Mouse (Mus musculus) forebrain, embryonic 10.5 days (tissue): ENCODE measurements at regions not wholly inside any gene's neighbourhood (a gene's known extent, or its start where the extent isn't known, plus 50 kb on each side); places are given as distances from the start of the nearest gene placed in this dataset.
A peak's percentile ranks its signal among the peaks of the same experiment; 100 is the strongest.

Experiments used
- DNase-seq: peaks from one replicate; pipeline ENCODE4 v3.0.0-alpha.2; 2017; ENCODE audit warnings: low spot score; ENCODE audit errors: extremely low spot score
- H3K27ac ChIP-seq: fragments of 300-500 bp; sonication (generic); 2 replicates; pipeline ENCODE4 v1.5.1; 2016; ENCODE audit warnings: mild to moderate bottlenecking
- H3K27me3 ChIP-seq: fragments of 300-500 bp; sonication (generic); 2 replicates; pipeline ENCODE4 v1.6.1; 2016; ENCODE audit warnings: mild to moderate bottlenecking; ENCODE audit not compliant: poor library complexity, severe bottlenecking
- H3K36me3 ChIP-seq: fragments of 300-500 bp; sonication (generic); replicated peaks from 2 replicates; pipeline ENCODE4 v1.6.1; 2016; ENCODE audit warnings: mild to moderate bottlenecking, moderate library complexity
- H3K4me1 ChIP-seq: fragments of 300-500 bp; sonication (generic); 2 replicates; pipeline ENCODE4 v1.6.1; 2016
- H3K4me3 ChIP-seq: fragments of 300-500 bp; sonication (generic); 2 replicates; pipeline ENCODE4 v1.5.1; 2016; ENCODE audit warnings: mild to moderate bottlenecking, moderate library complexity
- H3K9me3 ChIP-seq: fragments of 300-500 bp; sonication (generic); 2 replicates; pipeline ENCODE4 v1.6.1; 2016; ENCODE audit warnings: mild to moderate bottlenecking, moderate library complexity
- WGBS: fragments of 180-500 bp; shearing (Covaris S2); methylation state at CpG from one replicate; pipeline ENCODE4 v1.1.7; 2016; 5-methylcytosine and 5-hydroxymethylcytosine counted together

- no peaks in the 10 kb centered on the region for H3K9me3 ChIP-seq
- no peak overlapping the region for H3K4me3 ChIP-seq
- peak; percentile 32 for DNase-seq
- no peaks in the 10 kb centered on the region for H3K4me1 ChIP-seq
- H3K27me3 ChIP-seq, result no peaks in the 10 kb centered on the region
- H3K36me3 ChIP-seq, result no peaks in the 10 kb centered on the region
- WGBS, result 51% methylated on average over 7 of the region's 7 CpGs
- no peak overlapping the region for H3K27ac ChIP-seq
Measured at GRCm38 (mm10) chr7:54734039-54734438, 101.3 kb upstream of the Luzp2 start.

DNA sequence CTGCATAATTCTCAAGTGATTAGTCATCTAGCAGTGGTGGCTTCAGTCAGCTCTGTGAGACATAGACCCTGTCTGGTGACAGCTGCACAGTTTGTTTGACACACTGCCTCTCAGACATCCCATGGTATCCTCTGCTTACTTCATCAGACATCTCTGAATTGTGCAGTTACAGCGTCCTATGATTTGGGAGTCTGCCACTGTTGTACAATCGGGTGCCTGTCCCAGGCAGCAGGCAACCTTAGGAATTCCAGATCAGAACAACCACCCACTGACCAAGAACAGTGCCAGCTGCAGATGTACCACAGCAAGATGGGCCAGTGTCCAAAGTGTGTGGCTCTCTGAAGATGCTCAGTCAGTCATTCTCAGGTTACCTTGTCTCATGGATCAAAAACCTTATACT is 100.4 kb upstream of the Luzp2 start:
- Histone ChIP-seq H3K36me3 (no peaks in the 10 kb centered on the region), H3K9me3 (no peaks in the 10 kb centered on the region), H3K27me3 (no peaks in the 10 kb centered on the region), H3K4me3 (no peak overlapping the region), H3K4me1 (no peaks in the 10 kb centered on the region), H3K27ac (no peak overlapping the region)
- WGBS, result 85% methylated on average over 2 of the region's 2 CpGs
- DNase-seq, result no peak

GRCm38 (mm10) chr7:54767341-54767740 is 68.0 kb upstream of the Luzp2 start:
- 94% methylated on average over 1 of the region's 1 CpGs for WGBS

GRCm38 (mm10) chr7:54768683-54769082 is 66.6 kb upstream of the Luzp2 start:
- DNase-seq, result no peak
- no peaks in the 10 kb centered on the region for H3K9me3 ChIP-seq
- no peak overlapping the region for H3K27ac ChIP-seq
- 19% methylated on average over 3 of the region's 3 CpGs for WGBS
- H3K27me3 ChIP-seq, result no peaks in the 10 kb centered on the region
- H3K4me1 ChIP-seq, result peaks cover 9% of the 10 kb centered on the region
- H3K4me3 ChIP-seq, result no peak overlapping the region
- H3K36me3 ChIP-seq, result no peaks in the 10 kb centered on the region

More at GRCm38 (mm10) chr7:54767341-54767740, 68.0 kb upstream of the Luzp2 start:
- H3K27me3 ChIP-seq, result no peaks in the 10 kb centered on the region
- H3K4me1 ChIP-seq, result peaks cover 9% of the 10 kb centered on the region
- H3K9me3 ChIP-seq, result no peaks in the 10 kb centered on the region
- no peak overlapping the region for H3K27ac ChIP-seq
- no peaks in the 10 kb centered on the region for H3K36me3 ChIP-seq
- H3K4me3 ChIP-seq, result no peak overlapping the region
- DNase-seq, result no peak

- Histone ChIP-seq H3K36me3 (no peaks in the 10 kb centered on the region), H3K4me3 (no peak overlapping the region), H3K4me1 (peaks cover 14% of the 10 kb centered on the region), H3K27ac (no peak overlapping the region), H3K9me3 (no peaks in the 10 kb centered on the region), H3K27me3 (peaks cover 25% of the 10 kb centered on the region)
- DNase-seq, result no peak
- WGBS, result 33% methylated on average over 3 of the region's 3 CpGs
Measured at GRCm38 (mm10) chr7:54781939-54782520, 53.3 kb upstream of the Luzp2 start.

- WGBS, result 58% methylated on average over 3 of the region's 3 CpGs
- DNase-seq, result no peak
- Histone ChIP-seq H3K36me3 (no peaks in the 10 kb centered on the region), H3K4me3 (no peak overlapping the region), H3K27me3 (peaks cover 25% of the 10 kb centered on the region), H3K4me1 (peaks cover 14% of the 10 kb centered on the region), H3K9me3 (no peaks in the 10 kb centered on the region), H3K27ac (no peak overlapping the region)
Measured at GRCm38 (mm10) chr7:54782604-54783003, 52.7 kb upstream of the Luzp2 start.

DNA sequence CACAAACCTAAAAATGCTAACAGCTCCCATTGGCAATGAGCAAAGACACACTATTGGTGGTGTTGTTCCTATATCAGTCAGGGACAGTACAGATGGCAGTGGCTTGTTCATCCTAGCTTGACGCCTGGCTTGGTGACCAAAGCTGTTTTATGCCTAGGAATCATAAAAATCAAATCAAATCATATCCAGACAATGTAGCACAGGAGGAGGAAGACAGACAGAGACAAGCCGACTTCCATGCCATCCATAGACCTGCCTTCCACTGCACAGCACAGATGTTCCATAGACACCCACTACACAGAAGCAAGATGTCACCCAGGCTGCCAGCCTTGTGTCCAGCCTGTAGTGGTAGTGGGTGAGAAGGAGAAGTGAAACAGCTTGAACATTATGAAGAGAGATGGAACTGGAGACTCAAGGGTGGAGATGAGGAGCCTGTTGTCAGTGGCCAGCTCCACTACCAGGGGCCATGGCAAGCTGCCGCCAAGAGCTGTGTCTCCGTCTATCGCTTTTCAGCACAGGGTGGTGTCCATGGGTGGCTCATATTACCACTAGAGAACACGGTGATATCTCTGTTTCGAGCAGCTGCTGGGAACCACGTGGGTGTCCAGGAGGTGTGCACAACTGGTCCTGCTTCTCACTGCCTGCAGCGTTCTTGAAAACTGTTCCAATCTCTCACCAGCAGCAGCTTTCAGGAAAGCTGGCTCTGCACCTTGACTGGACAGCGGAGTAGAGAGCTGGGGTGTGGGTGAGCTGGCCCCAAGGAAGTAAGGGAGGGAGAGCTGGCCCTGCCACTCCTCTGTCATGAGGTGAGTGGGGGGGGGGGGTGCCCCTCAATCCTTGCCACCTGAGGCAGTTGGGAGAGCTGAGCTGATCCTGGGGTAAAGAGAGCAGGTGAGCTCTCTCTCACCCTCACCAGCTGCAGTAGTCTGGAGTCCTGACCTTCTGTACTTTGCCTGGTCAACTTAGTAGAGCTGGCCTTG is 51.5 kb upstream of the Luzp2 start:
- DNase-seq, result no peak
- H3K27me3 ChIP-seq, result peaks cover 25% of the 10 kb centered on the region
- 90% methylated on average over 10 of the region's 10 CpGs for WGBS

More for the DNA sequence above, 51.5 kb upstream of the Luzp2 start:
- no peak overlapping the region for H3K27ac ChIP-seq
- H3K36me3 ChIP-seq, result no peaks in the 10 kb centered on the region
- peaks cover 14% of the 10 kb centered on the region for H3K4me1 ChIP-seq
- H3K9me3 ChIP-seq, result no peaks in the 10 kb centered on the region
- no peak overlapping the region for H3K4me3 ChIP-seq
